Mouse (Mus musculus): ENCODE measurements at regions not wholly inside any gene's neighbourhood (a gene's known extent, or its start where the extent isn't known, plus 50 kb on each side); places are given as distances from the start of the nearest gene placed in this dataset.
"Not testable (repeated sequence)": the region's sequence is repeated elsewhere in the genome, so short reads cannot be mapped to it uniquely, and the experiment has no call there.

DNA sequence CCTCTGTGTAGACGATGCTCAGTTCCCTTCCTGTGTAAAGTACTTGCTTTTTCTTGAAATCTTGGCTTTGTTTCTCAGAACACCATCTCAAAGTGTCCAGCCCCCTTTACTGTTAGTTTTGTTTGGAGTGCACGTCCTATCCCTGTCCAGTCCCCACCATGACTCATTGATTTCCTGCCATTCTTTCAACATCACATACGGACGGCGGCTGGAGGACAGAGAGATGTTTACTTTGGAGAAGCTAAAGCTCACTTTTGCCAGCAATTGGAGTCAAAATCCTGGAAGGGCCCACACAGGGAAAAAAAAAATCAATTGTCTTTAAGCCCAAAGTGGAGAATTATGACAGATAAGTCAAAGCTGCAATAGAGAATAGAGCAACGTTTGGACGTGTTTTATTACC lies 51.8 kb downstream of the Gm5426 start:
- no peak for DNase-seq

DNA sequence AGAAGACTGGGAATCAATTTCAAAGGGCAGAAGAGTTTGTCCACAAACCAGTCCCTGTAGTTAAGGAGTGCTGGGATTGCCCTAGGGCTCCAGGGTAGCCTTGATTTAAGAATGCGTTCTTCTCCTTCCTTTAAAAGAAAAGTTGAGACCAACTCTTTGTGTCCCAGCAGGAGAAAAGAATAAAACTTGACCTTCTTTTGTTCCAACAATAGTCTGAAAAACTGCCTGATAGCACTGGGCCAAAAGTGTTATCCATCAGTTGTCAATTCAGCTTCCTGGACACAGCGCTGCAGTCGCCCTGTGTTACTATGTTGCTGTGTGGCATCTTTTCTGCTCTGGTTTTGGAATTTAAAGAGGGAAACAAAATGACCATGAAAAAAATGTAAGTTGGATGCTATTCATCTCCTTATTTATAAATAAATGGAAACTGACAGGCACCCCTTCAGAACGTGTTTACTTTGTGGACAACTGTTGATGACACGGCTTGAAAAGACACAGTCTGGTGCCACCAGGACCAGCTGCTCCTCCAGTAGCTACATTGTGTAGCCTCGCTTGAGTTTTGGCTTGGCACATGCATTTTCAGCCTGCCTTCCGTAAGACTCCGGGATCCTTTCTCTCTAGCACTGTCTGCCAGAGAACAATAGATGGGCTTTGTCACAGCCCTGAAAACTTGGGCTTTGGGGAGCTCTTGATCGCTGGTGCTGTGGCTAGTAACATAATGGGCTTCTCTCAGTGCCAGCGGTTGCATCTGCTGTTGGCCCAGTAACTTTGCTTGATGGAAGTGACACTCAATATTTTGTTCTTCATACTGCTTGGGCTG lies 54.0 kb downstream of the Gm5426 start:
- DNase-seq: no peak

DNA sequence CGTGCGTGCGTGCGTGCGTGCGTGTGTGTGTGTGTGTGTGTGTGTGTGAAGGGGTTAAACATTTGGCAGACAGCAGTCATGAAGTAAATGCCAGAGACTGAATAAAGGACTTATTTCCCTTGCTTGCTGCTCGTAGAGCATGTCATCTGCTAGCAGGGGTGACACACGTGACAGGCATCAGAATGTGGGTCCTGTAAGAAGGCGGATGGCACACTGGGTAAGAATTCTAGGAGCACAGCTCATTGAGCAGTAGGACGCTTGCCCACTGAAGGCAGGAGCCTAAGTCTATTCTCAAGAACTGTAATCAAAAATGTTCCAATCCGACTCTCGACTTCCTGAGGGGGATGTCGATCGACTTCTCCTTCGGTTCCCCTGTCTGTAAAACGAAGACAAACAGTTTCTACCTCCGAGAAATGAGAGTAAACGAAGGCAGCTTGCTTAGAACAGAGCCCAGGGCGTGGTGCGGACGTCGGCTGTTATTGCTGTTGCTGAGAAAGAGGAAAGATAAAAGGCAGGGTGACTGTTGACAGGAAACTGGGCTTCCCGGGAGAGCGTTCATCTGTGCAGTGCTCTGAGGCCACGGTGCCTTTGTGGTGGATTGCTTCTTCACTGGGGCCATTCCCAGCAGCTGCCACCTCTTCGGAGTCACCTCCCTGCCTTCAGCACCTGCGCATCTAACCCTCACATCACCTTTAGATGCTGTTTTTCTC lies 64.7 kb downstream of the Gm5426 start:
- no peak for DNase-seq

DNA sequence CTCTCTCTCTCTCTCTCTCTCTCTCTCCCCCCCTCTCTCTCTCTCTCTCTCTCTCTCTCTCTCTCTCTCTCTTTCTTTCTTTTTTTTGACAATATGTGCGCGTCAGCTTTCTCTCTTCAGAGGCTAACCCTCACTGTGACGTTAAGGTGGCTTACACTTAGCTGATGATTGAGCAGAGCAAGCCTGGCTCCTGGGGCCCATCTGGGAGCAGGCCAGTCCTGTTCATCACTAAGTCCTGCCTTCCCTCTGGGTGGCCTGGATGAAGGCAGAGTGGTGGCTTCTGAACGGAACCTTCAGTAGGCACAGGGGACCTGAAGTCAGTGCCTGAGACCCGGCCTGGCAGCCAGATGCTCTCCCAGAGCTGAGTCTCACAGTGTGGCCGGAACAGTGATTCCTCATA lies 65.5 kb downstream of the Gm5426 start:
- no peak for DNase-seq

DNA sequence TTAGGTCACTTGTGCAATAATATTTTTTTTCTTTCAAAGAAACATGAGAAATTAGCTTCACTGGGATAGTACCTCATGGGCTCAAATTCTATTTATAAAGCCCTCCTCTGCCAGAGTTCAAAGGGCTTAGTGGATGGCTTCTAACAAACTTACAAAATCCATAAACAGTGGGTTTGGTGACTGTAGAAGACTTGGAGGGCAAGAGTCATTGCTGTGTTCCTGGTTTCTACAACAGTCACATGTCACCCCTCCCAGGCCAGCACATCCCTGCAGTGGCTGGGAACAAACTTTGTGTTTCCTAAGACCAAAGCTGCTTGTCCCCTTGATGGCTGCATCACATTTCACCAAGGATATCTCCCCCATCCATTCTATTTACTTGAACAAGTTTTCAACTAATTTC lies 66.5 kb downstream of the Gm5426 start:
- DNase-seq: no peak

DNA sequence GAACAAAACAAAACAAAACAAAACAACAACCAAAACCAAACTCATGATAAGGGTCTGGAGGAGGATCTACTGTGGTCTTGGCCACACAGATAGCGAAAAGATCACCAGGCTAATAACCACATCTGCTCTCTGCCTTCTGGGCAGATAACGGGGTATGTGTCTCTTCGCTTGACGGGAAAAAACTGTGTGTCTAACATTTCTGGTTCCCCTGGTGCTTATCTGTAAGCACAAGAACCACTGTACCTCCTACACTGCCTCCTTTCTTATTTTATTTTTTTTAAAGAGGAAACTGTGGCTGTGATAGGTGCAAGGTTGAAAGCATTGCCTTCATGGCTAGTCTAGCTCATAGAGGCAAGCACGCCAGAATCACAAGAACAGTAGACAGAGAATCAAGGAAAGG lies 67.8 kb downstream of the Gm5426 start:
- DNase-seq: no peak

DNA sequence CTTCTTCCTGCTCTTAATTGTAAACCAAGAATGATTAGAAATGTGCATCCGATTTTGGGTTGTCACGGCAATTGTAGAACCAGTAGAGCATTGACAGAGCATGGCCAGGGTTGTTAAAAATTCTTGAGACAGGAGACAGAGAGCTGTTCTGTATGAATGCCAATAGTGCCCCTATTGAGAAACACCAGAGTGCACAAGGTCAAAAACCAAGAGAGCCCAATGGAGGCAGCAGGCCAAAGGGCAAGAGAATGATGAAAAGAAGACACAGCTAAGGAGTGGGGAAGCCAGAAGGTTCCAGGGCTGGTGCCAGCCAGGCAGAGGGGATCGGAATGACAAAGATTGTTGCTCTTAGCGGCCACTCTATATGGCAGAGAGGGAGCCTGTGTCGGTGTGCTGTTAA lies 72.8 kb downstream of the Gm5426 start:
- no peak for DNase-seq

DNA sequence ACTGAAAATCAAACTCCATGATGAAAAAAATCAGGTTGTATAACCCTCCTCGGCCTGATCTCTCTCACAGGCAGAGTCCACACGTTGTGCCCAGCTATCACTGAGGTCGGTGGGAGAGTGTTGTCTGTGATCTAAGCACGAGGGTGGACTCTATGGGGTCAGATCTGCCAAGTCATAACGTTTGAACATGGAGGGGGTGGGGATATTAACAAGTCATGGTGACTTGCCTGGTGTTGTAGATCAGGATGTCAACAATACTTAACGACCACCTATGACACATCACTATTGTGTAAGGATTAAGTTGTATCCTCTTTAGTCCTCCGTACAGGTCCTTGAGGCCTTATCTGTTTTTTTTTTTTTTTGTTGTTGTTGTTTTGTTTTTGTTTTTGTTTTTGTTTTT lies 74.8 kb downstream of the Gm5426 start:
- no peak for DNase-seq

DNA sequence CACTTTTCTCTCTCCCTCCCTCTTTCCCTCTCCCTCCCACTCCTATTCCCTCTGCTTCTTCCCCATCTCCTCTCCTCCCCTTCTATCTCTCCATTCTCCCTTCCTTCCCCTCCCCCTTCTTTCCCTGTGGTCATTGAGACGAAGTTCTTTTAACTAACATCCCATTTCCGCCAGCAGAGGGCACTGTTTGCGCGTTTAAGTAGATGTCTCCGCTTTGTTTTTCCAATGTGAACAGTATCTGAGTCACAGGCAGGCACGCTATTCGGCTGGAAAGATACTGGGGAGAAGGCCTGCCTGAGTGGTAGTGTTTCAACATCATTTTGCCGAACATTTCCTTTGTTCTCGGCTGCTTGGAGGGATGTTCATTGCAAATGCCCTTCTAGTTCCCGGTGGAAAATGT lies 77.5 kb downstream of the Gm5426 start:
- DNase-seq: peak; percentile 83

DNA sequence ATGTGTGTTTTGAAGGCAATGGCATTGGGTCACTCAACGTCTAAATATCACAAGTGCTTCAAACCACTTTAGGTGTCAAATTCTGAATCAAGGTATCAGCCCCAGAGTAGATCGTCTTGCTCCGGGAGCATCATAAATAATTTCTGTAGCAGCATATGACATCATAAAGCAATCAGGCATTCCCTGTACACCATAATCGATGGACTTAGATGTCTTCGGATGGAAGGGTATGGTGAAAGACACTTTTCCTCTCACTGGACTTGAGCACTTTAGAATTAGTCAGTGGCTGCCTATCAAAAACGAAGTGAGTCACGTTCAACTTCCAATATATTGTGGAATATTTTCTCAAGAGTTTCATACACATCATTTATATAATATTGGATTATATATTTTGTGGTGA lies 77.9 kb downstream of the Gm5426 start:
- DNase-seq: no peak

DNA sequence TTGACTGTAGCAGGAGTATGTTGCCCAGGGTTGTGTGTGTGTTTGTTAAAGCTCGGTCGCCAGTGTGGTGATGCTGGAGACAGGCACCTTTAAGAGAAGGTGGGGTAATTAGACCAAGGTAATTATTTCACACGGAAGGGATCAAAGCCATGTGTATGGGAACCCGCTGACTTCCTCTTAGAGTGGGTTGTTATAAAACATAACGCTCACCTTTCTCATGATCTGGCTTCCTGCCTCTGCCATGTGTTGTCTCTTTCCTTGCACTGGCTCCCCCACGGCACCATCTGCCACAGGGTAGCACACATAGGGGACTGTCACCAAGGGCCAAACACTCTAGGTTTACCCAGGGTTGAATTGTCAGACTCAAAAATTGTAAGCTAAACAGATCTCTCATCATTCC lies 78.5 kb downstream of the Gm5426 start:
- DNase-seq: no peak

DNA sequence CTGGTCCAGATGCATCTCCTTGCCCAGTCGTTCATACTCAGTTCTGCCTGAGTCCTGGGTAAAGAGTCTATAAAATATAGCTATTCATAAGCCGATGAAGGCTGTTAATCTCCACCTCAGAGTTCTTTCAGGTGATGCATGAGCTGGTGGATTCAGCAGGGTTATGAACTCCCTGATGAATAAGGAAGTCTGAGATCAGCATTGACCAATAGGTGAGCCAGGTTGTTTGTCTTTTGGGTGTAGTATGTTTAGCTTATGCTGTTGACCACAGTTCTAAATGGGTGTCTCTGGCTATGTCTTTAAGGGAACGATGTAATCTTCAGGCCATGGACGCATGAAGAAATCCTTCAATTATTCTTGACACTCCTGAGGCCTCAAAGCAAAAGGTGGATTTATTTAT lies 84.3 kb downstream of the Gm5426 start:
- DNase-seq: no peak

DNA sequence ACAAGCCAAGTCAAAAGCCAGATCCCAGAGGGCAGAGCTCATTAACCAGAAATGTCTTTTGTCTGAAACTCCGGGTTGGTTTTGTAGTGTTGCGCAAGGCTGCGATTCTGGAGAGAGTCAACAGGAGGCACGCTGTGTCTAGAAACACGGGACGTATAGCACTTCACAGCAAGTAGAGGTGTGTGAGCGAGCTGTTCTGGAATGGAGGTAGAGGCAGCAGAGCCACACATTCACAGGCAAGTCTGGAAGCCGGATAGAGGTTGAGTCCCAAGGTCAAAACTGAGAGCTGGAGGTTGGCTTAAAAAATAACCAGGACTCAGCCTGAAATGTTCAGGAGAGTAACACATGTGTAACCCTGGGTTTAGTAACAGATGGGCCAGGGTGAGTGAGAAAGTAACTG lies 94.0 kb downstream of the Gm5426 start:
- no peak for DNase-seq

DNA sequence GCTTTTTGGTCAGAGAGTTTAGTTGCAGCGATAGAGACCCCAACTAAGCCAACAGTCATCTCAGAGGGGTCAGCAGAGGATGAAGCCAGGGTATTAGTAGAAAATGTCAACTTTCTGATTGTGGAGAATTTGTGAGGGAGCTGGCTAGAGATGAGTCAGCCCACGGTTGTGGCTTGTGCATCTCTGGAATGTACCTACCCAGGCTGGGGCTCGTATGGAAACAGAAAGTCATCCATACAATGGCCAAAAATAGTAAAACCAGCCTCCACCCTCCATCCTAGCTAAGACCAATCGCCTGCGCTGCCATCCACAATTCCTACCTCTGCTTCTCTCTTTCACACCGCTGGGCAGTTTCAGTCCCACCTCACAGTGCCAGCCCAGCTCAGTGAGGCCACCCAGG lies 94.9 kb downstream of the Gm5426 start:
- no peak for DNase-seq

DNA sequence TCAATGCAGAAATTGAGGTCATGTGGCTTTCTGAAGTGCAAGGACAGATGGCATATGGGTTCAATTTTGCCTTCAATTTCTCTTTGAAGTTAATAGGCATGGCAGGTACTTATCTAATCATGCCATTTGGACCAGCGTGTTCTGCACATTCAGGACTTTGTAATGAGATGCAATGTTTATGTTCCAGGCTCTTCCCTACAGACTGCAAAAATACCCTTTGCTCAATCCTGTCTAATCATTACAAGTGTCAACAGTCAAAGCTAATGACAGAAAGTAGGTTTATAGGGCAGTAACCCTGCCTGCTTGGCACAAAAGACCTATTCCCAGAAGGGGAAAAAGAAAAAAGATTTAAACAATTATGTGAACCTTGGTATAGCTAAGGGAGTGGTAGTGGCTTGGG lies 96.5 kb downstream of the Gm5426 start:
- no peak for DNase-seq

DNA sequence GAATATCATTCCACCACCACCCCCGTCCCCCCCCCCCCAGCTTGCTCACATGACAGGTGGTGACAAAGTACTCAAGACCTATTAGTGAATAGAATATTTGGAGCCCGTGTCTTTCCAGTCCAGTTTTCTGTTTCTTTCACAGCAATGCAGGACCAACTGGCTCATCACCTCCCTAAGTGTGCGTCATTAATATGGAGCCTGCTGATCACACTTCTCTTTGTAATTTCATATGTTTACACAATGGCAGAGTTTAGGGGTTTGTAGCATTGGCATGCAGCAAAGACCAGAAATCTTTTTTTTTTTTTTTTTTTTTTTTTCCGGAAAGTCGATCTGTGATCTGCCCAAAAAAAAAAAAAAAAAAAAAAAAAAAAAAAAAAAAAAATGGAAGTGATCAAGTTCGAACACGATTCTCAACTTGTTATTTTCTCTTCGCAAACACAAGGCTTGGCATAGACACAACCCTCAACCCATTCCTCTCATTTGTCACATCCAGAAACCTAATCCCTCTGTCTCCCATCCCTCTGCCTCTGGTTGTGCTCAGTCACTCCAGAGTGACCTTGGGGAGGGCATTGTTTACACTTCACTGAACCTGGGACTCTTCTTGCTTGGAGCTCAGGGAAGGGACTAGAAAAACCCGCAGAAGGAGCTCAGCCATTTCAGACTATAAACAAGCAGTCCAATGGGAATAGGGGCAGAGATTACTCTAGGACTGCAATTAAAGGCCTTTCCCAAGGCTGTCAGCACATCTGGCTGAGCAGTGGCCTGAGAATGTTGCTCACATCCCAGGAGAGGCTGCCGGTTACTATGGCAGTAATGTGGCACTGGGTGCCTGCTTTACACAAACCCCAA lies 98.4 kb downstream of the Gm5426 start:
- no peak for DNase-seq

DNA sequence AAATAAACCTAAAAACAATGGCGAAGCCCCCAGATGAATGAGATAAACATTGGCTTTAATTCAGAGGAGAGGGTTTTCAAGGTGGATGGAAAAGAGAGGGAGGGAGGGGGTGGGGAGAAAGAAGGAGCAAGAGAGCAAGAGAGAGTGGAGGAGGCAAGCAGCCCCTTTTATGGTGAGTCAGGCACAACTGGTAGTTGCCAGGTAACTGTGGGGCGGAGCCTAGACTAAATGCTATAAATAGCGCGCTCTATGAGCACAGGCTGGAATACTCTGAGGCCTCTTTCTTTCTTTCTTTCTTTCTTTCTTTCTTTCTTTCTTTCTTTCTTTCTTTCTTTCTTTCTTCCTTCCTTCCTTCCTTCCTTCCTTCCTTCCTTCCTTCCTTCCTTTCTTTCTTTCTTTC lies 99.6 kb downstream of the Gm5426 start:
- DNase-seq: not testable (repeated sequence)

DNA sequence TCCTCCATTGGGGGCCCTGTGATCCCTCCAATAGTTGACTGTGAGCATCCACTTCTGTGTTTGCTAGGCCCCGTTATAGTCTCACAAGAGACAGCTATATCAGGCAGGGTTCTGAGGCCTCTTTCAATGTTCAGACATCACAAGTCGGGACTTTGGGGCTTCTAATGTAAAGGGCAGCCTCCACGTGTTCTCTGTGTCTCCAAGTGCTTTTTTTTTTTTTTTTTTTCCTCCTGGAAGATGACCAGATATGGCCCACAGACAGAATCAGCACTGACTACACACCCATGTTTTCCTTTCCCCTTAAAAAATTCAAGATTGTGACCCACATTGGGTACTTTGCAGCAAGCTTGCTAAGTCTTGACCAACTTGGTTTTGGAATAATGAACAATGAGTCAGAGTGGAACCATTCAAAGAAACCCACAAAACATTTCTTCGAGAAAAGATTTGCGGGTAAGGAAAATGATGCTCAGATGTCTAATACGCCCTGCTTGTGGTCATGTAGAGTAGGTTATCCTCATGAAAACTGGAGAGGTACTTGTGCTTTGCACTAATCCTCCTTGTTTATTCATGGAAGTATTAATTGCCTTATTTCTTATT lies 100.5 kb downstream of the Gm5426 start:
- no peak for DNase-seq

DNA sequence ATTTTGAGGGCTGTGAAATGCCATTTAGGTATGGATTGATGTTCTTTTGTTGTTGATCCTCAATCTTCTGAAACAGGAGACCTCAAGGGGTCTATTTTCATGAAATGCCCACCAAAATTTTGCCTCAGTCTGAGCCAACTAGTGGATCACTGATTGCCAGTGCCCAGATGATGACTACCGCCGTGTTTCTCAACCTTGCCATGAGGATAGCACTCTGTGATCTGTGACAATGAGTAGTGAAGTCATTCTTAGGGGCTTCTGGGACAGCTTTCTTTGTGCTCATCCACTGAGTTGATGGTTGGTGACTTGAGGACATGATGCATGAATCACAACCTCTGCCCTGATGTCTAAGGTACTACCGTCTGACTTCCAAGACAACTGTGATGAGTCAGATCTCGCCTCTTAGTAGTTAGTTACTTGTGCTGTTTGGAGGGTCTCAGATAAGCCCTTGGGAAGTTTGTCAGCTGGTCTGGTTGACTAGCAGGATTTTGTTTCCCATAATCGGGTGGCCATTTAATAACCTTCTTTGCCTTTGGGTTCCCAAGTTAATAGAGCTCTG lies 101.2 kb downstream of the Gm5426 start:
- DNase-seq: no peak

DNA sequence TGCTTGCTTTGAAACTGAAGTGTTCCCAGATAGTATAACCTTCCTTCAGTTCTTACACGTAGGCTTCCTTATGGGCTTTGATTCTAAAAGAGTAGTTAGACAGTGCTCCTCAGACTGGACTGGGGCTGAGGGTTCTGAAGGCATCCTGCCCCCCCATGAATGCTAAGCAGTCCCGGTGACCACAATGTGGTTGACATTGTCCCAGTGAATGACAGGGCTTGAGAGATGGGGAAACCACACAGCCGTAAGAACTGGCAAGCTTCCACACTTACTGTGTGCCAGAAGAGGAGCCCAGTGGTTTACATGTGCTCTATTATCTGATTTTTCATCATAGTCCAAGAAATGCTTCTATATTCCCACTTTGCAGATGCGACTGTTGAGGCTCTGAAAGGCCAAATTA lies 101.8 kb downstream of the Gm5426 start:
- DNase-seq: no peak

DNA sequence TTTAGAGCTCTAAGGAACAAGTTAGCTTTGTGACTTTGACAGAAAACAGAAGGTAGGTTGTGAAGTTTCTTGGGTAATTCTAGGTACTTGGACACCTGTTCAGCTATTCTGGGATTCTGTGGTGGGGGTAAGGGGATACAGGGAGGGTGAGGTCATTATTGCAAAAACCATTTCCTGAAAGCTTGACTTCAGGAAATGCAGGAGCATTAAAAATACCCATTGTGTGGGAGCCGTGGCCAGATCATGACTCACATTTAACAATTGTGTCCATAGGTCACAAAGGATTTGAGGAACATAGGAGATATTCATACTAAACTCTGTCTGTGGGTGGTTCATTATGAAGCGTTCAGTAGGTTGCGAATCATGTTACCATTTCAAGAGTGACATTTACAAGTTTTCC lies 102.4 kb downstream of the Gm5426 start:
- DNase-seq: no peak

DNA sequence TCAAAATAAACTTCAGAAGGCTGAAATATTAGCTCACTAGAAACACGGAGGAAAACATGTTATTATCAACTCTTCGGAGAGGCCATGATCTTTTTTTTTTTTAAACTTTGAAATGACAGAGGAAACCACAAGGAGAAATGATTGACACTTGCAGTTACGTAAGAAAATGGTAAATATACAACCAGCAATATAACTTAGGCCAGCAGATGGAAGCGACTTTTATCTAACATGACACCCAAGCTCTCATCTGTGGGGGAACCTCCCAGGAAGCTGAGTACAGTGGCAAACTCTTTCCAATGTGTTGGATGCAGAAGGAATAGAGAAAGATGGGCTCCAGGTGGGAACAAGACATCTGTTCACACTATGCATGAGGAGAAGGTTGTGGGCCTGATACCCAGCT lies 104.2 kb downstream of the Gm5426 start:
- DNase-seq: no peak

DNA sequence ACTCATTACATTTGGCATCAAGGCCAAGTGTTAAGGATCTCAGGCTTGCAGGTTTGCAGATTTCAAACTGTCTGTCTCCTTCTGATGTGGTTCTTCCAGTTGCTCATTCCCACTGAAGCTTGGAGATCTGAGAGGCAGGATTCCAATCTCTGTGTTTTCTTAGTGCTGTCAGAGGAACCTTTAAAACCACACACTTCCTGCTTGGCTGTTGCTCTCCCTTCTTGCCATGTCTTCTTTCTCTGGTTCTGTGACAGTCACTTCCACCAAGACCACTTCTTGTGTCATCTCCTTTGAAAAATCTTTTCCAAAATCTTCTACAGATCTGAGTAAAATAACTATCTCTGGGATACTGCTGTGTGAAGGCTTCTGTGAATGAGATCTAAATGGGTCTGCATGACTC lies 117.3 kb downstream of the Gm5426 start:
- no peak for DNase-seq

Data from right cerebral cortex, postnatal 25 days (tissue).